Mouse (Mus musculus): Measurements from ENCODE around the gene Tmem54. TPM values are rescaled to one million over a fixed set of nuclear protein-coding genes. Genes with fewer than 3 reads are reported as not detected.

The Tmem54 gene
- polyA plus RNA-seq, 1 experiment from 2014 or later = not detected

DNA sequence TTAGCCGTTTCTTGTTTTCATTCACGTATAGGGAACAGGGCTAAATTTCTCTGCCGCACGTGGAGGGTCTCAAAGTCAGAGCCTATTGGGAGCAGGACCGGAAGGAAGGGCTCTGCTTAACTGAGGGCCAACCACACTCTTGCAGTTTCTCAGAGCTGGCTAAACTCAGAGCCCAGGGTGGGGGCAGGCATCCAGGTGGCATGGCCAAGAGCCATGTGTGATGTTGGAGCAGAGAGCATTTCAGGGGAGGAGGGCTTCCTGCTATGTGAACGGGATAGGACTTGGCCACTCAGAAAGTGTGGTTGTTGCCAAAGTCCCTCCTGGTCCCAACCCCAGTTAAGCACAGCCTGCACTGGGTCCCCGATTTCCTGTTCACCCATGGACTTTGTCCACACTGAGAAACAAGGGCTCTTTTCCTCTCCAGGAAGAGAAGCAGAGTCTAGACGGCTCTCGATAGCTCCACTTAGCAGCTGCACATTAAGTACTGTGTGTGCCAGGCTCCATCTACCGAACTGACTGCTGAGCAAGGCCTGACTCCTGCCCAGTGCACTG lies 2.1 kb downstream of the Tmem54 start:
- H3K27ac ChIP-seq = no peak overlapping the region
- H3K9ac ChIP-seq = no peak overlapping the region
- no peak overlapping the region for H3K4me3 ChIP-seq
- peaks cover 13% of the 10 kb centered on the region for H3K4me1 ChIP-seq
- 70% methylated on average over 10 of the region's 10 CpGs for WGBS
- no peak overlapping the region for H3K4me2 ChIP-seq
- no peaks in the 10 kb centered on the region for H3K9me3 ChIP-seq (replicated peaks)
- H3K36me3 ChIP-seq (ENCODE audit: poor library complexity, severe bottlenecking) = no peaks in the 10 kb centered on the region
- peaks cover 60% of the 10 kb centered on the region for H3K27me3 ChIP-seq
- ATAC-seq = no peak

DNA sequence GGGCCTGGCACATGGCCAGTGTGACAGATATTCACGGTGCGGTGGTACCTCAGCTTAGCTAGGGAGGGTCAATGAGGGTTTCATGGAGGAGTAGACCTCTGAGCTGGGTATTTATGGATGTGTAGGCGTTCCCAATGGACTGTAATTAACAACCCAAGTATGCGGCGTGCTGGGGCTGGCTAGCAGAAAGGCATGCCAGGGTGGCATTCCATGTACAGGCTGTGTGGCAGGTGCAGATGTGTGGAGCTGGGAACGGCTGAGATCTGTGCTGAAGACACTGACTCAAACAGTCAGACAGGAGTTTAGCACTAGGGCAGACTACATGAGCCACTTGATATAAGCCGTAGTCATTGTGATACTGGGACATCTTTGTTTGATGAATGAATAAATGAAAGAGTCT lies 3.3 kb downstream of the Tmem54 start:
- 89% methylated on average over 7 of the region's 7 CpGs for whole genome bisulfite sequencing
- Histone ChIP-seq H3K27me3 (peaks cover 51% of the 10 kb centered on the region), H3K4me1 (peaks cover 23% of the 10 kb centered on the region), H3K4me3 (no peak overlapping the region), H3K4me2 (no peak overlapping the region), H3K27ac (no peak overlapping the region), H3K9ac (no peak overlapping the region), H3K9me3 (replicated peaks) (no peaks in the 10 kb centered on the region), H3K36me3 (ENCODE audit: poor library complexity, severe bottlenecking) (no peaks in the 10 kb centered on the region)
- ATAC-seq = no peak

DNA sequence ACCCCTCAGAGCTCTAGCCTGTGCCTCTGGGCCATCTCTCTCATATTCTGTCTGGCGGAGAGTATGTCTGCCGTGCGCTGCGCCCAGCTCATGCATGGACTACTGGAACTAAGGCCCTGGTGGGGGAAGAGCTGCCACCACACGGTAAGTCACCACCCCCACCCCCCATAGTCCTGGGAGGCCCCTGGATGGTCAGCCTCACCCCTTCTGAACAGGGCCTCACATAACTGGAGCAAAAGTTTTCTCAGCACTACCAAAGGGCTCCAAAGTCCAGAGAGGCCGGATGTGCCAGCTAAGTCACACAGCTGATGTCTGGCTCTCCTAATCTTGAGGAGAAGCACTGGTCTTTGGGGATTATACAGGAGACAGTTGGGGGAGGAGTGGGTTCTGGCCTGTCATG lies 5.5 kb downstream of the Tmem54 start:
- no peak overlapping the region for H3K4me3 ChIP-seq
- H3K36me3 ChIP-seq (ENCODE audit: poor library complexity, severe bottlenecking) = no peaks in the 10 kb centered on the region
- WGBS = 93% methylated on average over 6 of the region's 6 CpGs
- peaks cover 31% of the 10 kb centered on the region for H3K4me1 ChIP-seq
- H3K9ac ChIP-seq = no peak overlapping the region
- H3K4me2 ChIP-seq = no peak overlapping the region
- H3K27ac ChIP-seq = no peak overlapping the region
- no peaks in the 10 kb centered on the region for H3K9me3 ChIP-seq (replicated peaks)
- H3K27me3 ChIP-seq = peaks cover 30% of the 10 kb centered on the region
- ATAC-seq = no peak

DNA sequence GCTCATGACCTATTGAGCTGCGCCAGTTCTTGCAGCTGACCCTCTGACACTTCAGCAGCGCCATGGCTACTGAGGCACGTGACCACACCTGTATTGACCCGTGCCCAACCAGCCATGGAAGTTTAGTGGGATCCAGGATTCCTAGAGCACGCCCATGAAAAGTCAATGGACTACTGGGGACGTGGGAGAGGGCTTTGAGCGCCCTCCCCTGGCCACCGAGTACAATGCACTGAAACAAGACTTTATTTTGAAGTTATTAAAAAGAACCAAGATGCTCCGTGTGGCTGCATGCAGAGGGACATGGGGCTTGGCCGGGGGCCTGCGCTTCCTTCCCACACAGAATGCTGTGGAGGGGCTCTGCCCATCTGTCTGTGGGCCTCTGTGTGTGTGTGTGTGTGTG lies 6.0 kb downstream of the Tmem54 start:
- Histone ChIP-seq H3K9me3 (replicated peaks) (no peaks in the 10 kb centered on the region), H3K27me3 (peaks cover 24% of the 10 kb centered on the region), H3K36me3 (ENCODE audit: poor library complexity, severe bottlenecking) (no peaks in the 10 kb centered on the region), H3K4me2 (no peak overlapping the region), H3K4me1 (peaks cover 34% of the 10 kb centered on the region), H3K9ac (no peak overlapping the region), H3K27ac (no peak overlapping the region), H3K4me3 (no peak overlapping the region)
- WGBS = 59% methylated on average over 11 of the region's 11 CpGs
- no peak for ATAC-seq

DNA sequence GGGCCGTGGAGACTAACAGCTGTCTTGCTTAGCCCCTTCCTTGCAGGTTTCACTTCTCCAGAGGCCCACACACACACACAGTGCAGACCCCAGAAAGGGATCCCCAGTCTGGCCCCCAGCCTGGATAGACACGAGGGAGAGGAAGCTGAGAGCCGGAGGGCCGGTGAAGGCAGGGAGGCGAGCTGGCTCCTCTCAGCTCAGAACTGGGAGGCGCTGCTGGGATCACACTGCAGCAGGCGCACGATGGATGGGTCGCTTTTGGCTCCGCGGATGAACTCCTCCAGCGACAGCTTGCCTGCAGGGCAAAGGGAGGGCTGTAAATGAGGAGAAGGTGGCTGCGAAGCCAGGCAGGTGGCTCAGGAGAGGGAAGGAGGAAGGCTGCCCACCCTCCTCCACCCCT lies 6.9 kb downstream of the Tmem54 start:
- Histone ChIP-seq H3K27me3 (peaks cover 15% of the 10 kb centered on the region), H3K4me2 (no peak overlapping the region), H3K9me3 (replicated peaks) (no peaks in the 10 kb centered on the region), H3K9ac (no peak overlapping the region), H3K4me3 (no peak overlapping the region), H3K27ac (no peak overlapping the region), H3K36me3 (ENCODE audit: poor library complexity, severe bottlenecking) (no peaks in the 10 kb centered on the region), H3K4me1 (peaks cover 34% of the 10 kb centered on the region)
- 69% methylated on average over 13 of the region's 13 CpGs for WGBS
- ATAC-seq = no peak

DNA sequence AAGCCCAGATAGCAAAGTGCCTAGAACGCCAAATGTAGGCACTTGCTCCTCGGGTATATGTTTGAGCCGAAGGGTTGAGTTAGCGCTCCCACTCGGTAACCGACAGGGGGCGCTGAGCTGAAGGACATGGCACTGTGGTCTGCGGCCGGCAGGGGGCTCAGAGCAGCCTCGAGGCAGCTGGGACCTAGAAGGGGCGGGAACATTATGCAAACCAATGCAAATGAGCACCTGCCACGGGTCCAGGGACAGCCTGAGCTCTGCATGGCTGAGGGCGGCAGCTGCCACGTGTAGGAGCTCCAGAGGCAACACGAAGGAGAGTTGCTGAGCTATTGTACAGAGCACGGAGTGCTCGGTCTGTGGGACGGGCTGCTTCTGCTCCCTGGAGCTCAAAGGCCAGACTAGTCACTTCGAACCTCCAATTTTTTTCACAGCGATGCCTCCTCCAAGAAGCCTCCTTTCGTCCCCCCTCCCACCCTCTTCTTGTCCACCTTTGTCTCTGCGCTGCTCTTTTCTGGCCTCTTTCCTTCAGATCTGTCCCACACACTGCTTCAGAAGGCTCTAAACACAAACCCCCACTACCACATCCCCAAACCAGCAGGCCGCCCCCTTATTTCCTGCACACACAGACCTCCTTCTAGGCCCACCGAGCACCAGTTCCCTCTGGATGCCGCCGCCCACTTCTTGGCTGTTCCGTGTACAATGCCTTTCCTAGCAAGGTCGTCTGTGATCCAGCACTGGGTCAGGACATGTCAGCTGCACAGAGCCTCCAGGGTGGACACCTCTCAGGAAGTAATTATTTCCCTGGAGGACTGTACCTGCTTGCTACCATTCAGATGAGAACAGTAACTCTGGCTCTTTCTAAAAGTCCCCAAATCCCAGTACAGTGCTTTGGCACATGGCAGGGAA lies 8.0 kb downstream of the Tmem54 start:
- Histone ChIP-seq H3K36me3 (ENCODE audit: poor library complexity, severe bottlenecking) (no peaks in the 10 kb centered on the region), H3K4me3 (no peak overlapping the region), H3K4me2 (0 out of 2 replicates have a peak overlapping the region, but pooled peaks have one; percentile 11), H3K9me3 (replicated peaks) (no peaks in the 10 kb centered on the region), H3K4me1 (peaks cover 34% of the 10 kb centered on the region), H3K27me3 (peaks cover 6% of the 10 kb centered on the region; the same call in 1 of the 2 replicates), H3K27ac (peak overlapping the region; percentile 28), H3K9ac (no peak overlapping the region)
- peak; percentile 97 for ATAC-seq
- 29% methylated on average over 28 of the region's 28 CpGs for WGBS

DNA sequence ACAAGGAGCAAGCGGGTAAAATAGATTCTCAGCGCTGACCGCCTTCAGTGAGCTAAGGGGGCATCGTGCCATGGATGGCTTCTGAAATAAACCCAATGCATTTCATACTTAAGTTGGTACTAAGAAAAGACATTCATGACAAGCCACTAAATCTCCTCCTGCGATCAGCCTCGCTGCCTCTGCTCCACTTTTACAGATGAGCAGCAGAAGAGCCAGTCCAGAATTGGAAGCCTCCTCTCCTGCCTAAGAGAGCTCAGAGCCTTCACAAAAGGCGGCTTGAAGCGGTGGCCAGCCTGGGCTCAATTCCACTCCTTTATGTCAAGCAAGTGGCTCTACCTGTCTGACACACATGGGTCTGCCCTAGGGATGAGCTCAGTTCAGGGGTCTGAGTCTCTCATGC lies 11.4 kb downstream of the Tmem54 start:
- no peaks in the 10 kb centered on the region for H3K36me3 ChIP-seq (ENCODE audit: poor library complexity, severe bottlenecking)
- no peak overlapping the region for H3K9ac ChIP-seq
- no peak overlapping the region for H3K4me3 ChIP-seq
- no peak overlapping the region for H3K4me2 ChIP-seq
- H3K4me1 ChIP-seq = peaks cover 51% of the 10 kb centered on the region
- no peak overlapping the region for H3K27ac ChIP-seq
- no peak for ATAC-seq
- H3K27me3 ChIP-seq = peaks cover 35% of the 10 kb centered on the region
- 88% methylated on average over 8 of the region's 8 CpGs for WGBS
- no peaks in the 10 kb centered on the region for H3K9me3 ChIP-seq (replicated peaks)

DNA sequence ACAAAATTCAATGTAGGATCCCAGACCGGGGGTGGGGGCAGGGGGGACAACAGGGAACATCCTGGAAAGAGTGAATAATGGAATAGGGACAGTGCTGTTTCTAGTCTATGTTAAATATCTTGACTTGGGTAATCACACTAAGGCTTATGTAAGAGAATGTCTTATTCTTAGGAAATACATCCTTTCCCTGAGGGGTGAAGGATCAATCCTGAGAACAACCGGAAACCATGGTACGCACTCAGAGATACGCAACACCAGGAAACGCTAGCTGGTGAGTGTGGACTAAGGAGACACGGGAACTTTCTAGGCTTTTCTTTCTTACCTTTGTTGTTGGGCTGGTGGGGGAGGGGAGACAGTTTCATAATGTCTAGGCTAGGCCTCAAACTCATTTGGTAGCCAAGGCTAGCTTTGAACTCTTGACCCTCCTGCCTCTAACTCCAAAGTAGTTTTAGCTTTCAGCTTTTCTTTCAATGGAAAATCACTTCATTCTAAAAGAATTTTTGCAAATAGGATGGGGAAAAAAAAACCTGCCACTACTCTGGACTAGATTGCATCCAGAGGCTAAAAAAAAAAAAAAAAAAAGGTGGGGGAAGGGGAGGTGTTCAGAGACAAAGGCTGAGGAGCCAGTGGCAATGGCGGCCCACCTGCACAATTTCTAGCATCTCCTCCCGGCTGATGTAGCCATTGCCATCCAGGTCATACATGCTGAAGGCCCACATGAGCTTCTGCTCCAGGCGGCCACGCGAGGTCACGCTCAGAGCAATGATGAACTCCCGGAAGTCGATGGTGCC lies 12.6 kb downstream of the Tmem54 start:
- Histone ChIP-seq H3K4me2 (no peak overlapping the region), H3K4me1 (peaks cover 42% of the 10 kb centered on the region), H3K4me3 (no peak overlapping the region), H3K9me3 (replicated peaks) (no peaks in the 10 kb centered on the region), H3K27ac (no peak overlapping the region), H3K27me3 (peaks cover 45% of the 10 kb centered on the region), H3K9ac (no peak overlapping the region), H3K36me3 (ENCODE audit: poor library complexity, severe bottlenecking) (no peaks in the 10 kb centered on the region)
- no peak for ATAC-seq
- WGBS = 87% methylated on average over 14 of the region's 14 CpGs

DNA sequence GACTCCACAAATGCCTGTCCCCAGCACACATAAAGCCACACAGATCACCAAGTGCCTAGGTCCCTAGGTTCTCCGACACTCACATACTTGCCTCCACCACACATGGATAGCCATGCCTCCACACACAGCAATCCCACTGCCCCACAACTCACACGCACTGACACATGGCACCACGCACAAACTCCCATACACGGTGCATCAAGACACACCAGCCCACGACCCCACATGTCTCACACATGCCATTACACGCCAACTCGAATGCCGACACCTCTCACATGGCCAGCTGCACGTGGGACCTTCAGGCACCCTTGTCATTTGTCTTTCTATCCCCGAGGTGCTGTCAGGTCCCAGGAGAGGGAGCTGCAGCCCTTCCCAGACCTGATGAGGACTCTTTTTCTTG lies 14.4 kb downstream of the Tmem54 start:
- Histone ChIP-seq H3K4me2 (peak overlapping the region; percentile 87; the same call in 1 of the 2 replicates), H3K4me1 (peaks cover 37% of the 10 kb centered on the region), H3K9ac (no peak overlapping the region), H3K9me3 (replicated peaks) (no peaks in the 10 kb centered on the region), H3K27me3 (peaks cover 58% of the 10 kb centered on the region), H3K36me3 (ENCODE audit: poor library complexity, severe bottlenecking) (no peaks in the 10 kb centered on the region), H3K4me3 (no peak overlapping the region), H3K27ac (no peak overlapping the region)
- no peak for ATAC-seq
- 80% methylated on average over 10 of the region's 10 CpGs for WGBS

DNA sequence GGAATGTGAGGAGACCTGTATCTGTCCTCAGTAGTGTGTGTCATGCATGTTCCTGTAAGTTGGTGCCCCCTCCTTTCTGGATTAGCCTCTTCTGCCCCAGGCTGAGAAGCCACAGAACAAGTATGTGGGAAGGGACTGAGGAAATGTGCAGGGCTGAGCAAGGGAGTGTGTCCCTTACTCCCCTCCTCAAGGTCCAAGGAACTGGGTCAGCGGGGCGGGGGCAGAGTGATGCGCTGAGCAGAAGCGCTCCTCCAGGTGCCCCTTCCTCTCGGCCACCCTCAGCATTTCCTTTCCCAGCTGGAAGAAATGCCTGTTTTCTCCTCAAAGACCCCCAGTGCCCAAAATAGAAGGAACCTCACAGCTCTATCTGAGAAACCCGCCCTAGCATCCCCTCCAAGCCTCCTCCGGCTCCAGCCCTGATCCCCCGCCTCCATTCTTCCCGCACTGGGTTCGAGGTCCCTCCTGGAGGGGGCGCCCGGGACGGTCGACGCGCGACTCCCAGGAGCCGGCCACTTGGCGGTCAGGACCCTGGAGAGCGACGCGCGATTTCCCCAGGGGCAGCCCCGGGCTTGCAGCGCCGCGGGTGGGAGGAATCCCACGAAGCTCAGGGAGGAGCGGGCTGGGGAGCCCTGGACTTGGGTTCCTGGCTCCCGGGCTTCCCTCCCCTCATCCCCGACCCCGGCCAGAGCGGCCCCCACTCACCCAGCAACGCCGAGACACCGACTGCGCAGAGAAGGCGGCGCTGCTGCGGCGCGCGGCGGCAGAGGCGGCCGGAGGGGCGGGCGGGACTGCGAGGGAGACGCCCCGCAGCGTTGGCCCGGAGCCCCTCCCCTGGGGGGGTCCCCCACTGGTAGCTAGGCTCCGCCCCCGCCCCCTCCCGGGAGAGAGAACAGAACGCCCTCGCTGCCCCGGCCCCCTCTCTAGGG lies 15.4 kb downstream of the Tmem54 start:
- H3K27me3 ChIP-seq = peaks cover 62% of the 10 kb centered on the region
- H3K27ac ChIP-seq = no peak overlapping the region

DNA sequence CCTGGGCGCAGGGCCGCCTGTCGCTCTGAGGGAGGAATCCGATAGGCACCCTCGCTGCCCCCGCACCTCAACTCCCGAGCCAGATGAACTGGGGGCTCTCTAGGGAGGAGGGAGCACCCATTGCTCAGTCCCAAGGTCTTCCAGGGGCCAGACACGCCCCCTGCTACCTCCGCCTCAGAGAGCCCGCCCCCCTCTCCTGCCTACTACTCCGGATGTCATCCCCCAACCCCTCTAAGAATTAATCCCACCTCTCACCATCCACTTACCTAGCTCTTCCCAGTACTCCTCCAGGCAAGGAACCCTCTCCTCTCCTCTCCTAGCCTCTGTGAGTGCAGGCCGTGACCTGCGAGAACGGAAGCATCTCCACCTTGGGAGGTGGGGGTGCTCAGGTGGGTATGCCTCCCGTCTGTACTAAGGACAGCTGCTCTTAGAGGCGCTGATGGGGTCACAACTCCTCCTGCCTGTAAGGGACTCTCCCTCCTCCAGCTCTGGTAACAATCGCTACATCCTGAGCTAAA lies 16.3 kb downstream of the Tmem54 start, which contains the start of gene Hpca:
Gene Hpca (minus strand): TSS at position 468 of the 518 bp plus-strand sequence.
- peak within 1 kb of the TSS; percentile 87 for H3K4me2 ChIP-seq
- no peaks in the 10 kb centered on the region for H3K36me3 ChIP-seq (ENCODE audit: poor library complexity, severe bottlenecking)
- peaks cover 65% of the 10 kb centered on the region for H3K27me3 ChIP-seq
- peak within 1 kb of the TSS; percentile 35 for H3K27ac ChIP-seq
- ATAC-seq = peak; percentile 10; the same call in 1 of the 2 replicates
- no peaks in the 10 kb centered on the region for H3K9me3 ChIP-seq (replicated peaks)
- WGBS = 3% methylated on average over 16 of the region's 17 CpGs
- H3K4me3 ChIP-seq = peak within 1 kb of the TSS; percentile 52
- H3K4me1 ChIP-seq = peaks cover 40% of the 10 kb centered on the region
- peak within 1 kb of the TSS; percentile 68 for H3K9ac ChIP-seq

More for the DNA sequence above, 15.4 kb downstream of the Tmem54 start:
- Histone ChIP-seq H3K9me3 (replicated peaks) (no peaks in the 10 kb centered on the region), H3K9ac (peak overlapping the region; percentile 68), H3K4me3 (peak overlapping the region; percentile 52), H3K4me1 (peaks cover 38% of the 10 kb centered on the region), H3K4me2 (peak overlapping the region; percentile 87), H3K36me3 (ENCODE audit: poor library complexity, severe bottlenecking) (no peaks in the 10 kb centered on the region)
- WGBS = 2% methylated on average over 33 of the region's 59 CpGs
- peak; percentile 28; the same call in 1 of the 2 replicates for ATAC-seq
